Mouse (Mus musculus): Measurements from ENCODE around the gene Rpl9. TPM values are rescaled to one million over a fixed set of nuclear protein-coding genes. Genes with fewer than 3 reads are reported as not detected.

Rpl9 gene
- total RNA-seq (2022), result 100 to 1,000 TPM; 777 to 853 (median 798) TPM

DNA sequence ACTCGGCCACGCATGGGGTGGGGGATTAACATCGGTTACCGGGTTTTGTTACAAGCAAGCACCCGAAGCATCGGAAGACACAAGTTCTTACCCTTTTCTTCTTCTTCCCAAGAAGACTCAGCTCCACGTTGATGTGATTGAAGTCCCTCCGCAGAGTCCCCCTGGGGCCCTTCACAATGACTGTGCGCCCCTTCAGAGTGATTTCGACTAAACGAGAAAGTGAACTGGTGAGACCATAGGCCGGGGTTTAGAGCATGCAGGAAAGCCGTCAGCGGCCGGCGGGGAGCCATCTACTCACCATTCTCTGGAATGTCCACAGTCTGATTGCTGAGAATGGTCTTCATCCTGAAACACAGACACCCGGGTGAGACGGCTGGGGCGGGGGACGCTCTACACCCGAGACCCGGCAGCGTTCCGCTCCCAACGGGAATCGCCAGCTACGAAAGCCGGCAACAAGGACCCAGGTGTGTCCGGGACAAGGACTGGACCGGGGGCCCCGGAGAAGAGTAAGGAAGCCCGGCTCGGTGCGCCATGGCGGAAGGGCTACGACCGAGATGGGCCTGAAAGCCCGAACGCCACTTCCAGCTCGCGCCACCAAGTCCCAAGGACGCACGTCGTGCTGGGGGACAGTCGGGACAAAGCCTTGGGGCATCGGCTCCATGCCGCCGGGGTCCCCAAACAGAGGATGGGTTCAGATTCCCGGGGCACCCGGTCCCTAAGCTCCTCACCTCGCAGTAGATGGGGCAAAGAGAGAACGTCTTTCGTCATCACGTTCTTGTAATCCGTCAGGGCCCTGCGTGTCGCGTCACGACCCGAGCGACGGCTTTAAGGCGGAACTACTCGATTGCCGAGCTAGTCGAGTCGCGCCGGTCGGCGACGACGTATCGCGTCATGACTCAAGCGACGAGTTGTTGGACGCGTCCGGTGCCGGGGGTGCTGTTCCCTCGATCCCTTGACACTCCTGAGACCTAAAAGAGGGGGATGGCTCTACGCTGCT, at the start of gene Rpl9, which contains the start of gene Lias:
Rpl9 (minus strand) TSS at position 797 of the 997 bp plus-strand sequence.
Lias (plus strand) TSS at position 850 of the 997 bp plus-strand sequence.
- peak; percentile 97 to 99 for DNase-seq (ENCODE audit: low spot score in 2 of 2)

DNA sequence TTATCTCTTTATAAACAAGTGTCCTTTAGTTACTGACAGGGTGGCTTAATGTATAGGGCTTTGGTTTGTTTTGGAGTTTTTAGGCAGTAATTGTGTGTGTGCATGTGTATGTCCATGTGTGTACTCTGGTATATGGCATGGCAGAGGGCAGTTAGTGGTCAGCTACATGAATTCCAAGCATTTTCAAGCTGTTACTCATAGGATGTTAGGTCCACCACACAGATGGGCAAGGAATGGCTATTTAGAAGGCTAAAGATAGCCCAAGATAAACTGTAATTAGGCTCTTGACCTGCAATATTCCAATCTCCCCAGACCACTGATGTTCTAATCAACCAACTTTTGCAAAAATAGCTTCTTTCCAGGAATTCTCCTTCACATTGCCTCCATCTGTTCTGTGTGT, 46.8 kb upstream of the Rpl9 start:
- DNase-seq (ENCODE audit: low spot score in 2 of 2), result no peak

DNA sequence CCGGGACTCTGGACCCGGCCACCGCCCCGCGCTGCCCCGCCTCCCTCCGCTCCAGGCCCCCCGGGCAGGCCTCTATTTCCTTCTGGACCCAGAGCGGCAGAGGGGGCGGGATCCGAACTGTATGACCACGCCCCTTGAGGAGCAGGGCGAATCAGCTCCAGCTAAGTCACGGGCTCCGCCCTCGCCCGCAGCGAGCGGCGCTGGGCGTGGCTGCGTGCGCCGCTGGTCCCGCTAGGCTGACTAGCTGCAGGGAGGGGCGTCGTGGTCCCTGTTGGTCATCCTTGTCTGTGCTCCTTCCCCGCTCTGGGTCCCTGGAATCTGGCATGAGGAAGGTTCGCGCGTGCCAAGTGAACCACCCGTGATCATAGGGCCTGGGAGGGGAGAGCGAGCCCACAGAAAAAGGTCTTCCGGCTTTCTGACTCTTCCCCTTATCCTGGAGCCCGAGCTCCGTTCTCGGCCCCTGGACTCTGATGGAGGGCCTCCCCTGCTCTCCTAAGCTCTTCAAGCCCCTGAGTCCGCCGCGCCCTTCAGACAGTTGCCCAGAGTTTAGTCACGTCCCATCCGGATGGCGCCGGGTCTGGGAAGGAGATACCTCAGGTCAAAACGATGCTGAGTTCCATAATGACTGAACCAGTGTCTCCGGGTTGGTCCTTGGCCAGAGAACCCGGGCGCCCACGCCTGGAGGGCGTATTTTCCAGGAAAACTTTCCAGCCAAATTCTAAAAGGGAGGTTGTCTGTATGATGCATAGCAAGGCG, 44.7 kb upstream of the Rpl9 start, which contains the start of gene Ugdh:
Ugdh (minus strand) TSS at position 144 of the 756 bp plus-strand sequence.
- DNase-seq (ENCODE audit: low spot score in 2 of 2), result peak; percentile 84 to 97

DNA sequence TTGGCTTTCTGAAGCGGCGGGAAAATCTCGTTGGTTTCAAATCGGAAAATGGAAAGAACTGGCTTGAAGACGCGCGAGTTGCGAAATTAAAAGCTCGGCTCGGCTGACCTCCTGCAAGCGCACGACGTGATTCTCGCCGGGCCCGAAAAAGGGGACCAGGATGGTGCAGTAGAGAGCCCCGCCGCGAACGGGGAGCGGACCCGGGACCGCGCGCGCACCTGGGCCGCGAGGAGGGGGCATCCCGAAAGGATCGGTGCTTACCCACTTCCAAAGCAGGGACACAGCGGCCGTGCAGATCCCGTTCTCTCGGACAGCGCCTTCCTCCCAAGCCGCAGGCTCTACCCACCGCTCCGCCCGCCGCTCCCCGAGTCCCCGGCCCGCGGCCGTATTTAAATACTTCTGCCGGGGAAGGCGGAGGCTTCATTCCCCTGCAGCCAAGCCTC, 44.1 kb upstream of the Rpl9 start:
- DNase-seq (ENCODE audit: low spot score in 2 of 2), result no peak

DNA sequence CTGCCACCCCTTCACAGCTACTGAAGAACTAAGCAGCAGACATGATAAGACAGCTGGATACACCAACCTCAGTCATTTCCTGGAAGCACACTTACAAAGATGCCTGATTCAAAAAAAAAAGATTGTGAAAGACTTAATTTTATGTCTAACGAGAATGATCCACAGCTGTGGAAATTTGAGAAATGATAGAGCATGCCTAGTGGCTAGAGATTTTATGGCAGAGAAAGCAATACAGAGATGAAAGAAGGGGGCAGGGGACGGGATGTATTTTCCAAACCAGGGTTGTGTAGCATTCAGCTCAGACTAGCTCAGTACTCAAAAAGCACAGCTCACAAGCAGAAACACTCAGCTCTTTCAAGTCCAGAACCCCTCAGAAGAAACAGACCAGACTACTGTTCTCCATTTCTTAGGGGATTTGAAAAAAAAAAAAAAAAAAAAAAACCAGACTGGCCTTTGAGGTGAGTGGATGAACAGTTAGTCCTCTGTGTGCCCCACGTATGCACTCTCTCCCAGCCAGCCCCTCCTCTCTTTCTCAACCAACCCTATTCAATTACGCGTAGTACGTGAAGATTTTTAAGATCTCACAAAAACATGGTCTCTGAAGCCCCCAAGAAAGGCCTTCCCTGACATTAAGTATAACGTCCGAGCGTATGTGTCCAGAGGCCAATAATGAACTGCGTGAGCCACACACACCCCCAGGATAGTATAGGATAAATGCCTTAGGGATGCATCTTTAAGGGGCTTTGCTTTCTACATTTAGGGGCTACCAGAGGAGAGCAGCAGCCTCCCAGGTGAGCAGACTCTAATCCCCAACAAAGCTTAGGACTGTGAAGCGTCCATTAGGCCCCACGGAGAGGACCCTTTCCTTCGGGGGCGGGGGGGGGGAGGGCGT, 43.5 kb upstream of the Rpl9 start:
- peak in 1 of 2 experiments; percentile 23 for DNase-seq (ENCODE audit: low spot score in 2 of 2)

DNA sequence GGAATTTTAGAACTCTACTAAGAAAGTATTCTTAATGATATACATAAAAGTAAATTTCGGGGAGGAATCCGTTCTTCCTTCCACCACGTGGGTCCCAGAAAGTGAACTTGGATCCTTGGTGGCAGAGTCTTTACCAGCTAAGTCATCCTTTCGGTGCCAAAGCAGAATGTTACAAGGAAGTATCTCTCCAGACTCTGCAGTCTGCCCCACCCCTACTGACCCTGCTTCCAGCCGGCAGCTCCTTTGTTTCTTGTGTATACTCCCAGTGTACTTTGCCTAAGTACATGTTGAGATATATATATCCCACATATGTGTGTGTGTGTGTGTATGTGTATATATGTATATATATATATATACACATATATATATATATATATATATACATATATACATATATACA, 38.2 kb upstream of the Rpl9 start:
- no peak for DNase-seq (ENCODE audit: low spot score in 2 of 2)

DNA sequence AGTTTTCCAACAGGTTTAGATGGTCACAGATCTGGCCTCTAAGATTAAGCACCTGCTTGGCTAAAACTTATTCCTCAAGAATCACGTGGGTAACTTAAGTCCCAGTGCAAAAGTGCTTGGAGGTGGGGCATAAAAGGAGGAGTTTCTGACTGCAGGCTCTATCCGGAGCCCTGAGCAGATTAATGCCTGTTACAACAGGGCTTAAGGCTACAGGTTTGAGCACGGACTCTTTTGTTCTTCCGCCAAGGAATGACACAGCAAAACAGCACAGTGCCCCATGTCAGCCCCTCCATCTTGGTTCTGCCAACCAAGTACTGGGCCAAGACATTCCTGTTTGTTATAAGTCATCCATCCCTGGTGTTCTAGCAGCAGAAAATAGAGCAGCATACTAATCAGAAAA, 37.1 kb upstream of the Rpl9 start:
- no peak for DNase-seq (ENCODE audit: low spot score in 2 of 2)

DNA sequence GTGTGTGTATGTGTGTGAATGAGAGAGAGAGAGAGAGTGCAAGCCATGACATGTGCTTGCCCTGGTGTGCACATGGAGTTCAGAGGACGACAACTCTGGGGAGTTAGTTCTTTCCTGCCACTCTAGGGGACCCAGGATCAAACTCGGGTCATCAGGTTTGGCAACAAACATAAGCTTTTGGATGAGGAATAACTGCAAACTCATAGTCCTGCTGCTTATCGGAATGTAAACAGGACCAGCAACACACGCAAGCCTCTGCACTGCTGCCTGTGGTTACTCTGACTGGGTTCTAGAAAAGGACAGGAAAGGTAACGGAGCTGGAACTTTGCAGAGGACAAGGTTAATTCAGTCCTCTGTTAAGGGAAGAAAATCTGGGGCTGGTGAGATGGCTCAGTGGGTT, 34.0 kb upstream of the Rpl9 start:
- no peak for DNase-seq (ENCODE audit: low spot score in 2 of 2)

DNA sequence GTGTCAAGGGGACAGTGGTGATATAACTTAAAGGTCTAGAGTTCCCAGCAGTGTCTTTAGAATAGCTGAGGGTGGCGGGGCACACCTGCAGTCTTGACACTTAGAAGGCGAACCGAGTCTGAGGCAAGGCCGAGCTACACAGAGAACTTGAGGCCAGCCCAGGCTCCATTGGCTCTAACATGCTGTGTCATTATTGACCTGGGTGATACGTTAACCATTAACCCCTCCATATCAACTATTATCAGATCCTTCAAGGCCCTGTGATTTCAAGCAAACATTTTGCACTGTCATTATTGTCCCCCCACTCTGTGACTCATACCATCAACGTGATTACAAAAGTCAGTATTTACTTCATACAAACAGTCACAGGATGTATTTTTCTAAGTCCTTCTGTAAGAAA, 33.0 kb upstream of the Rpl9 start:
- no peak for DNase-seq (ENCODE audit: low spot score in 2 of 2)

DNA sequence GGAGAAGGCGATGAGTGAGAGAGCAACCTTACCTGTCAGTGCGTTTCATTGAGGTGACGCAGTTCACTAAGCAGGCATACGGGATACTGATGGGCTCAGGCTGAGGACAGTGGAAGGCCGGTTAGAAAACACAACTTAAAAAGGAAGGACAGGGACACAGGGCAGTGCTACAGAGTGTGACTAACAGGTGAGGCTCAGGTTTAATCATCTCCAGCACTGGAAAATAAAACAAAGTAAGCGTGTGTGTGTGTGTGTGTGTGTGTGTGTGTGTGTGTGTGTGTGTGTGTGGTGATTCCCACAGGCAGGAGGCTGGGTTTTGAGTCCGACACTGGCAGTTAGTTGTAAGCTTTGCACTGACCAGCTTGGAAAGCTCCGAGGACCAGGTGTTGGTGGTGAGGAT, 31.6 kb upstream of the Rpl9 start:
- no peak for DNase-seq (ENCODE audit: low spot score in 2 of 2)

DNA sequence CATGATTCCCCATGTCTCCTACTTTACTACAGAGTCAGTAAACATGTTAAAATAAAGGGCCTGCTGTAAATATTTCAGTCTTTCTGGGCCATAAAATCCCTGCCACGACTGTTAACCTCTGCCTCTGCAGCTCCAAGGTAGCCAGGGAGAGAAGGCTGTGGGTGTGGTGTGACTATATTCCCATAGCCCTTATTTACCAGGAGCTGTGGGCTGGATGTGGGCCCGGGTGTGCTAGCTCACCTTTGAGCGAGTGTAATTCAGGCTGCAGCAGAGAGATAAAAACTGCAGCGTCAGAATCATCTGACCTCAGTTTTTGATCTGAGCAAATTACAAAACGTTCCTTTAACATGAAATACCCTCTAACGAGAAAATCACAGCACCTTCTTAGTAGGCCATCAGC, 29.6 kb upstream of the Rpl9 start:
- DNase-seq (ENCODE audit: low spot score in 2 of 2), result no peak

DNA sequence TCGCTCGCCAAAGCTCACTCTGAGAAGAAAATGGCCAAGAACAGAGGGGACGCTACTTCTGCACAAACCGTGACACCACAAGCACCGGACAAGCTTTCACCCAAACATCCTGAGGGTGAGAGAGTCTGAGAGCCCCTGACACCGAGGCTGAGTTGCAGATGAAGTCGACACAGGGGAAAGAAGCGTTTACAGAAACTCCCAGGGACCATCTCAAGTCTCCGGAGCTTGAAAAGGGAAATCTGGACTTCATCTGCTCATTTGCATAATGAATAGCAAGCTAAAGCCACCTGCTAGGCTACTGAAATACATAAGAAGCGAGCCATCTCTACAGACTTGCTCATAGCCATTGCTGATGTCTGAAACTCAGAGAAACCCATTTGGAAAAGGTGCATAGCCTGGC, 27.9 kb upstream of the Rpl9 start:
- no peak for DNase-seq (ENCODE audit: low spot score in 2 of 2)

DNA sequence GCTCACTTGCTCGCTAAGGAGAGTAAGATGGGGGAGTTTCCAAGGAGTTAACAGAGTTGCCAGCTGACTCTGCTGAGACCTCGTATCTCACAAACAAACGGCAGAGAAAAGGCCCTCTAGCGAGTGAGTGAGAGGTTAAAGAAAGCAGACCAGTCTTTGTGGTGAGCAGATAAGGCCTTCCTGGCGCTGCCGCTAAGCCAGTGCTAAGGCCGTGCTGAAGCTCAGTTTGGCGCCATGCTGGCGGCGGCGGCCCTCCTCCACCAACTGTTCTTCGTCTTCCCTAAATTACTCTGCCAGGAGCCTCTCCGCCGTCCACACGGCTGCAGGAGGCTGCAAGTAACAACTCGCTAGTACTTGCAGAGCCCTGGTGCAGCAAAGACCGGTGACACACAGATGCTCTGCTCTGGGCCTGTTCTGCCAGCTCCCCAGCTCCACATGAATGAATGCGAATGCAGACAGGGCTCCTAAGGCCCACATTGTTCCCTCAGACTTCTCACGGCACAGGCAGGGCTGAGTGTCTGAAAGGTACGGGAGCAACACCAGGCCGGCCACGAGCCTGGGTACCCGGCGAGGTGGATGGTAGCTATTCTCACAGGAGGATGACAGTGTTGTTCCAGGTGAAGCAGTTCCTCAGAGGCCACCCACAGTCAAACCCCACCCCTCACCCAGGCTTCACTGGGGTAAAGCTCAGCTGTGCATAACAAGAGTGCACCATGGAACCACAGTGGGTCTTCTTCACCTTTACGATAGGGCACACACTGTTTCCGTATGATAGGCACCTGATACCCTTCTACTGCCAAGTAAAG, 24.6 kb upstream of the Rpl9 start:
- no peak for DNase-seq (ENCODE audit: low spot score in 2 of 2)

DNA sequence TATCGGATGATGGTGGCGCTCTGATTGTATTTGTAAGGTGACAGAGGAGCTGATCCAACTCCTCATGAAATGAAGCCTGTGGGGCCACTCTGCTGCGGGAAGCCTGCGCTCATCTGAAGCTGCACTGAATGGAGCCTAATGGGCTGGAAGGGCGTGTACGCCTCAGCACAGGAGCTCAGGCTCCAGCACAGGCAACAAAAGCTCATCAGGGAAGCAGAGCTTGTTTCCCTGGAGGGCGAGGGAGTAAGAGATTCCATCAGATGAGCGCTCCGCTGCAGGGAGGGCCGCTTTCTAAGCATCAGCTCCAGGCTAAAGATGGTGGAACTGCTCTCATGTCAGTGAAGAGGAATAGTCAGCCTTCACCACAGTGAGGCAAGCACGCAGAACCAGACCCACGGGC, 16.7 kb upstream of the Rpl9 start:
- DNase-seq (ENCODE audit: low spot score in 2 of 2), result no peak

DNA sequence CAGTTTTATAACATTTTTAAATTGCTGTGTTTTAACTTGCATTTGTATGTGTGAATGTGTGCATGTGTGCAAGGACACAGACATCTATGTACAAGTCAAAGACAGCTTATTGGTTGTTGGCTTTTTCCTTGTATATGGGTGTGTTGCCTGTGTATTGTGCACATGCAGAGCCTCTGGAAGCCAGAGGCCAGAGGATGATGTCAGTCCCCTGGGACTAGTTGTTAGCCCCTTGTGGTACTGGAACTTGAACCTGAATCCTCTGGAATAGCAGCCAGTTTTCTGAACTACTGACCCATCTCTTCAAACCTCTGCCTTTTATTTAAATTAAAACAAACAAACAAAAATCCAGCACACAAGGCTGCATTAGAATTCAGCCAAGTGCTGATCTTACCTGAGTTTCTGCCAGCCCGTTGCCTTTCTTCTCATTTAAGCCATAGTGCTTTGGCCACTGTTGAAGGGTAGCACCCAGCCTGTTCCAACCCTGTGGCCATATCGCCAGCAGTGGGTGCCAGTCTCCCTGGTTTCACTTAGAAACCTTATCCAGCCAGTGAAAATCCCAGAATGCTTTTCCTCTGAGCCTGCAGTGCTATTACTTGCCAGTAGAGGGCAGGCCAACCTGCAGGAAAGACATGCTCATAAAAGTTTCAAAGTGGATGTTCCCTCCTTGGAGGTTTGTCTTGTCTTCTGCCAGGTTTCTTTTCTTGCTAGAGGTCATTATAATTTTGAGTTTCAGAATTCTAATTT, 10.2 kb upstream of the Rpl9 start:
- peak; percentile 59 to 66 for DNase-seq (ENCODE audit: low spot score in 2 of 2)

DNA sequence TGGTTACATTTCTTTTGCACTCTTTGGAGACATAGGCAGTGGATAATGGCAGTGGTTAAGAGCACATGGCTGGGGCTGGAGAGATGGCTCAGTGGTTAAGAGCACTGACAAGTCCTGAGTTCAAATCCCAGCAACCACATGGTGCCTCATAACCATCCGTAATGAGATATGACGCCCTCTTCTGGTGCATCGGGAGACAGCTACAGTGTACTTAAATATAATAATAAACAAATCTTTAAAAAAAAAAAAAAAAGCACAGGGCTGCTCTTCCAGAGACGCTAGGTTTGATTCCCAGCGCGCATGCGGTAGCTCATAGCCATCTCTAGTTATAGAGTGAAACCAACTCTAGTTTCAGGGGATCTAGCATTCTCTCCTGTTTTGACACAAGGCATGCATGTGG, 3.2 kb upstream of the Rpl9 start:
- no peak for DNase-seq (ENCODE audit: low spot score in 2 of 2)

DNA sequence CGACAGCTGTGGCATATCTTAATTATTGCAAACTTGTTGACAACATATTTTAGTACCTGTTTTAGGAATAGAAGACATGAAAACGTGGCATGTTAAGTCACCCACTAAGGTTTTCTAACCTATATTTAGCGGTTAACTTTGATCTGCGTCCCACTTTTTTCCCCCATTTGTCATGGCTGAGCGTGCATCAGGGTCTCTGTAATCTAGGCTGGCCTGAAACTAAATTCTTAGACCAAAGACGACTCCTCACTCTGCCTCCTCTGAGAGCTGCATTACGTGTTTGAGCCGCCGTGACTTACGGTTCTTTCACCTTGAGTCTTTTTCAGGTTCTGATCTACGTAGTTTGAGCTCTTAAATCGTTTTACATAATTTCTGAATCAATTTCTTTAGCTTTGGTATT, 509 bp upstream of the Rpl9 start:
- DNase-seq (ENCODE audit: low spot score in 2 of 2), result no peak

DNA sequence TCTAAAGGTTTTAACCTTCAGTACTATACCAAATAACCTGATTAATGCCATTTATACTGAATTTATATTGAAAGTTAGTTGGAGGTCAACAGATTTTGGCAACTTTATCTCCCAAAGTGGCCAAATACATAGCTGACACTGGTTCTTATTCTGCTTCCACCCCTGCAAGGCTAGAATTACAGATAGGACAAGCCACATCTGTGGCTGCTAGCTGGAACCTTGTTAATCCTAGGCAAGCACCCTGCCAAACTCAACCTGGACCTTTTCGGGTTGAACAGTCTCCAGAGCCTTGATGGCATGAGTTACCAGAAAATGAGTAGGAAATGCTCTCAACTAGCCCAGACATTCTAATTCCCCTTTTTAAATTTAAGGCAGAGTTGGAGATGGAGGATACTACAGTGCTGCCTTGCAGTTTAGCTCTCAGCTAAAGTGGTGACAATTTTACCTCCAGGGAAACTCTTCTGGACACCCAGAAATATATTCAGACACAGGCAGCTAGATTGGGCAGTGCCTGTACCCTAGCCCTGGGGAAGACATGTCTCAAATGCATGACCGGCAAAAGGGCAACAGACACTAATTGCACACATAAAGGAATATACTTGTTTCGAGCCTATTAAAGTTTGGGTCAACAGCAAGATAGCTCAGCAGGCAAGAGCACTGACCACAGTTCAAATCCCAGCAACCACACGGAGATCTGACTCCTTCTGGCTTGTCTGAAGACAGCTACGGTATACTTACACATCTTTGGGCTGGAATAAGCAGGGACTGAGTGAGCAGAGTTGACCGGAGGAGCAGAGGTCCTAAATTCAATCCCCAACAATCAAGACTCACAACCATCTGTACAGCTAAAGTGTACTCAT, 4.0 kb downstream of the Rpl9 start:
- DNase-seq (ENCODE audit: low spot score in 2 of 2), result no peak

DNA sequence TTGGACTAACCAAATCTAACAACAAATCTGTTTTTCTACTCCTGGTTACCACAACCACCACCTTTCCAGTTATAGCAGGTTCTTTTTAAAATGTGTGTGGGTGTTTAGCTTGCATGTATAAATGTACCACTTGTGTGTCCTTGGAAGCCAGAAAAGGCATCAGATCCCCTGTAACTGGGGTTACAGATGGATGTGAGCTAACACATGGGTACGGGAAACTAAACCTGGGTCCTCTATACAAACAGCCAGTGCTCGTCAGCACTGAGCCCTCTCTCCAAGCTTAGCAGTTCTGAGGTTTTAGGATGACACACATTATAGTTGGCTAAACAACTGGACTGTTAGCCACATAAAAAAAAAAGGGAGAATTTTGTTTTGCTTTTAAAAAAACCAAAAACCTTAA, 5.5 kb downstream of the Rpl9 start:
- no peak for DNase-seq (ENCODE audit: low spot score in 2 of 2)

All from left cerebral cortex, adult 8-10 months (tissue).